Mouse (Mus musculus) embryonic facial prominence, embryonic 14.5 days (tissue): ENCODE measurements at regions not wholly inside any gene's neighbourhood (a gene's known extent, or its start where the extent isn't known, plus 50 kb on each side); places are given as distances from the start of the nearest gene placed in this dataset.

Source experiments
- ATAC-seq: fragments of 200-750 bp; cut with Nextera tagmentation; 2 replicates; pipeline ENCODE4 v1.8.0; 2017; ENCODE audit warnings: low read depth, moderate number of reproducible peaks, moderate TSS enrichment
- DNase-seq: peaks from one replicate; pipeline ENCODE4 v3.0.0-alpha.2; 2015; ENCODE audit warnings: low spot score
- H3K27ac ChIP-seq: fragments of 300-500 bp; sonication (generic); replicated peaks from 2 replicates; pipeline ENCODE4 v1.5.1; 2014; ENCODE audit warnings: low read depth, mild to moderate bottlenecking, low read length, moderate library complexity
- H3K27me3 ChIP-seq: fragments of 300-500 bp; sonication (generic); replicated peaks from 2 replicates; pipeline ENCODE4 v1.6.1; 2014; ENCODE audit warnings: low read length; ENCODE audit not compliant: control insufficient read depth, insufficient read depth
- H3K36me3 ChIP-seq: fragments of 300-500 bp; sonication (generic); 2 replicates; pipeline ENCODE4 v1.6.1; 2014; ENCODE audit warnings: low read length, mixed read lengths; ENCODE audit not compliant: control insufficient read depth, insufficient read depth
- H3K4me1 ChIP-seq: fragments of 300-500 bp; sonication (generic); 2 replicates; pipeline ENCODE4 v1.6.1; 2014; ENCODE audit warnings: antibody characterized with exemption, low read length; ENCODE audit not compliant: control insufficient read depth, insufficient read depth
- H3K4me2 ChIP-seq: fragments of 300-500 bp; sonication (generic); 2 replicates; pipeline ENCODE4 v1.6.1; 2014; ENCODE audit warnings: low read depth, mild to moderate bottlenecking, low read length, moderate library complexity, mixed read lengths
- H3K4me3 ChIP-seq: fragments of 300-500 bp; sonication (generic); 2 replicates; pipeline ENCODE4 v1.5.1; 2014; ENCODE audit warnings: low read depth, mild to moderate bottlenecking, low read length
- H3K9ac ChIP-seq: fragments of 300-500 bp; sonication (generic); 2 replicates; pipeline ENCODE4 v1.6.1; 2014; ENCODE audit warnings: low read depth, mild to moderate bottlenecking, low read length, moderate library complexity, mixed read lengths
- H3K9me3 ChIP-seq: fragments of 300-500 bp; sonication (generic); 2 replicates; pipeline ENCODE4 v1.6.1; 2016; ENCODE audit warnings: low read length; ENCODE audit not compliant: control insufficient read depth
- WGBS: fragments of 180-500 bp; shearing (Covaris S2); extraction: QIAGEN DNeasy Blood & Tissue Kit; methylation state at CpG from one replicate; pipeline ENCODE4 v1.1.7; 2014; 5-methylcytosine and 5-hydroxymethylcytosine counted together

GRCm38 (mm10) chr12:97475751-97476150 is 783.5 kb downstream of the Galc start:
- no peak overlapping the region for H3K9ac ChIP-seq
- no peaks in the 10 kb centered on the region for H3K27me3 ChIP-seq
- WGBS, result 69% methylated on average over 2 of the region's 2 CpGs
- no peak for DNase-seq
- no peak for ATAC-seq
- no peaks in the 10 kb centered on the region for H3K36me3 ChIP-seq
- H3K4me2 ChIP-seq, result no peak overlapping the region
- no peak overlapping the region for H3K4me3 ChIP-seq
- no peaks in the 10 kb centered on the region for H3K9me3 ChIP-seq
- H3K27ac ChIP-seq, result no peak overlapping the region
- no peaks in the 10 kb centered on the region for H3K4me1 ChIP-seq

GRCm38 (mm10) chr12:97469183-97469582 is 790.1 kb downstream of the Galc start:
- Histone ChIP-seq H3K9ac (no peak overlapping the region), H3K4me2 (no peak overlapping the region), H3K27me3 (no peaks in the 10 kb centered on the region), H3K27ac (no peak overlapping the region), H3K36me3 (no peaks in the 10 kb centered on the region), H3K4me1 (no peaks in the 10 kb centered on the region), H3K4me3 (no peak overlapping the region), H3K9me3 (no peaks in the 10 kb centered on the region)
- DNase-seq, result no peak
- WGBS, result 60% methylated on average over 3 of the region's 3 CpGs
- no peak for ATAC-seq

- DNase-seq (no peak), ATAC-seq (no peak)
- Histone ChIP-seq H3K9me3 (no peaks in the 10 kb centered on the region), H3K36me3 (no peaks in the 10 kb centered on the region), H3K4me2 (no peak overlapping the region), H3K4me3 (no peak overlapping the region), H3K27me3 (no peaks in the 10 kb centered on the region), H3K4me1 (no peaks in the 10 kb centered on the region), H3K9ac (no peak overlapping the region), H3K27ac (no peak overlapping the region)
- WGBS, result 56% methylated on average over 3 of the region's 3 CpGs
These were observed 823.1 kb downstream of the Galc start for GRCm38 (mm10) chr12:97436141-97436540.

- H3K36me3 ChIP-seq, result no peaks in the 10 kb centered on the region
- DNase-seq (no peak), ATAC-seq (no peak)
- H3K9ac ChIP-seq, result no peak overlapping the region
- WGBS, result 69% methylated on average over 1 of the region's 1 CpGs
- H3K27ac ChIP-seq, result no peak overlapping the region
- H3K4me3 ChIP-seq, result no peak overlapping the region
- H3K4me2 ChIP-seq, result no peak overlapping the region
- no peaks in the 10 kb centered on the region for H3K9me3 ChIP-seq
- no peaks in the 10 kb centered on the region for H3K27me3 ChIP-seq
- H3K4me1 ChIP-seq, result no peaks in the 10 kb centered on the region
These were observed 825.2 kb downstream of the Galc start for GRCm38 (mm10) chr12:97434021-97434420.

GRCm38 (mm10) chr12:97432704-97433103 is 826.6 kb downstream of the Galc start:
- no peak overlapping the region for H3K4me3 ChIP-seq
- H3K4me1 ChIP-seq, result no peaks in the 10 kb centered on the region
- 68% methylated on average over 4 of the region's 4 CpGs for WGBS
- DNase-seq (no peak), ATAC-seq (no peak)
- no peaks in the 10 kb centered on the region for H3K27me3 ChIP-seq
- no peaks in the 10 kb centered on the region for H3K9me3 ChIP-seq
- no peak overlapping the region for H3K4me2 ChIP-seq
- no peaks in the 10 kb centered on the region for H3K36me3 ChIP-seq
- no peak overlapping the region for H3K27ac ChIP-seq
- no peak overlapping the region for H3K9ac ChIP-seq

- WGBS, result 90% methylated on average over 3 of the region's 3 CpGs
- Histone ChIP-seq H3K4me1 (no peaks in the 10 kb centered on the region), H3K4me3 (no peak overlapping the region), H3K36me3 (no peaks in the 10 kb centered on the region), H3K4me2 (no peak overlapping the region), H3K27me3 (no peaks in the 10 kb centered on the region), H3K9ac (no peak overlapping the region), H3K9me3 (no peaks in the 10 kb centered on the region), H3K27ac (no peak overlapping the region)
- ATAC-seq (no peak), DNase-seq (no peak)
These were observed 831.0 kb downstream of the Galc start for GRCm38 (mm10) chr12:97428252-97428651.

GRCm38 (mm10) chr12:97424726-97425125 is 834.5 kb downstream of the Galc start:
- WGBS, result 90% methylated on average over 3 of the region's 3 CpGs
- ATAC-seq, result no peak
- Histone ChIP-seq H3K9ac (no peak overlapping the region), H3K4me2 (no peak overlapping the region), H3K27me3 (no peaks in the 10 kb centered on the region), H3K27ac (no peak overlapping the region), H3K9me3 (no peaks in the 10 kb centered on the region), H3K36me3 (no peaks in the 10 kb centered on the region), H3K4me1 (no peaks in the 10 kb centered on the region), H3K4me3 (no peak overlapping the region)
- no peak for DNase-seq

GRCm38 (mm10) chr12:97403440-97403839 is 855.8 kb downstream of the Galc start:
- Histone ChIP-seq H3K4me1 (0 out of 2 replicates have a peak, but pooled peaks cover 4% of the 10 kb centered on the region), H3K9ac (no peak overlapping the region), H3K4me3 (no peak overlapping the region), H3K27ac (no peak overlapping the region), H3K9me3 (no peaks in the 10 kb centered on the region), H3K36me3 (no peaks in the 10 kb centered on the region), H3K27me3 (no peaks in the 10 kb centered on the region), H3K4me2 (no peak overlapping the region)
- no peak for ATAC-seq
- WGBS, result 16% methylated on average over 3 of the region's 3 CpGs
- DNase-seq, result no peak

GRCm38 (mm10) chr12:97402412-97403396 is 856.6 kb downstream of the Galc start:
- Histone ChIP-seq H3K4me1 (0 out of 2 replicates have a peak, but pooled peaks cover 4% of the 10 kb centered on the region), H3K4me3 (no peak overlapping the region), H3K27ac (no peak overlapping the region), H3K27me3 (no peaks in the 10 kb centered on the region), H3K4me2 (no peak overlapping the region), H3K9ac (no peak overlapping the region), H3K9me3 (no peaks in the 10 kb centered on the region), H3K36me3 (no peaks in the 10 kb centered on the region)
- ATAC-seq (no peak), DNase-seq (no peak)
- WGBS, result 23% methylated on average over 9 of the region's 10 CpGs
